Mouse (Mus musculus) liver, embryonic 14.5 days (tissue): ENCODE results near the gene Dlx4.

Experiments used
- CTCF ChIP-seq: IDR thresholded peaks from 2 replicates; pipeline ENCODE4 v1.5.1; 2016; ENCODE audit warnings: antibody characterized with exemption, low read depth, control low read depth
- EP300 ChIP-seq: IDR thresholded peaks from 2 replicates; pipeline ENCODE4 v1.6.1; 2016; ENCODE audit warnings: antibody characterized with exemption, low read depth

DNA sequence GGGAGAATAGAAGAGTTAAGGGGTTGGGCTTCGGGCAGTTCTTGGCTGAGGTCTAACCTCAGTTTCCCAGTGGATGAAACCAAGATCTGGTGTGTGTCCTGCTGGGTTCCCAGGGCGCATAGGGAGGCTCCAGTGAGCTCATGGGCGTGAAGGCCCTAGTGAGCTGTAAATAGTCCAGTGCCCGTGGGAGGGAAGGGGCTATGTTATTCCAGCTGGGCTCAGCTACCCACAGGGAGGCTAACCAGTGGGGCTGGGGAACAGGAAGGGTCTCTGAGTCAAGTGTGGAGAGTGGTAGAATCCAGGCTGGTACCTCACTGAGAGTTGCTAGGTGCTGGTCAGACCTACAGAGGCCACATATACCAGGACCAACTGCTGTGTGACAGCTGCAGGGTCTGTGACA is 15.6 kb upstream of the Dlx4 start:
- no peak for TF ChIP-seq CTCF
- no peak for TF ChIP-seq EP300
